ENCODE assay signal across 25 mouse cellular contexts in the genomic region with DNA sequence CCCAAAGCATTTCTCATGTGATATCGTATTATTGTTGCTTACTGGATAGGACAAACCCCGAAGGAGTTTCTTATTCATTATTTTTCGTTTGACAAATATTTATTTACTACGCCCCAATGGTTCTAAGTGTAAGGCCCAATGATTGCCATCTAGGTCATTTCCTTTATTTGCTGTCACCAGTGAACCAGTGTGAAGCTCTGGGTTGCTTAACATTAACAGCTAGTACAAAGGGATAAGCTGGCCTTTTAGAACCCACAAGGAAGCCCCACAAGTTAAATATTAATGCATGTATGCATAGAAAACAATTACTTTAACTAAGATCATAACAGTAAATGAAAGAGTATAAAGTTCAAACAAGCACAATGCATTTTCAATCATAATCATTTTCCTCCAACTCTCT.
"Had no signal": no experiment of that assay in that cellular context is flagged by ENCODE, and none has a peak within 500 bp of the region (broad histone marks: within the 10 kb centered on the region; RNA-seq: fewer than 3 reads in every experiment).

No protein-coding gene starts in this region.

- H3K36me3 ChIP-seq: heart, embryonic 10.5 days; heart, embryonic 13.5 days; heart, embryonic 15.5 days; hindbrain, embryonic 13.5 days; hindbrain, embryonic 15.5 days; kidney, embryonic 15.5 days; limb, embryonic 10.5 days; limb, embryonic 12.5 days had no signal

- ATAC-seq: hindbrain, postnatal 0 days had no signal

- DNase-seq: gastrocnemius, adult 2 months; gastrocnemius, postnatal 10 days; gastrocnemius, postnatal 25 days; heart, adult 18-20 months; heart, postnatal 14 days; heart, postnatal 36 days; kidney, adult 2 months; kidney, adult 9 months; kidney, postnatal 14 days; kidney, postnatal 36 days; liver had no signal

- H3K9me3 ChIP-seq: heart, embryonic 10.5 days; heart, embryonic 13.5 days; heart, embryonic 15.5 days; hindbrain, embryonic 13.5 days; hindbrain, embryonic 15.5 days; kidney, embryonic 15.5 days; limb, embryonic 10.5 days; limb, embryonic 12.5 days had no signal

- H3K4me2 ChIP-seq: heart, embryonic 13.5 days; heart, embryonic 15.5 days; hindbrain, embryonic 13.5 days; hindbrain, embryonic 15.5 days; kidney, embryonic 15.5 days; limb, embryonic 12.5 days; liver, embryonic 11.5 days had no signal

- H3K4me3 ChIP-seq: gastrocnemius, adult 2 months; heart, embryonic 10.5 days; heart, embryonic 13.5 days; heart, embryonic 15.5 days; hindbrain, embryonic 13.5 days; hindbrain, embryonic 15.5 days; kidney, embryonic 15.5 days; layer of hippocampus, adult 2 months; left cerebral cortex, adult 2 months; limb, embryonic 10.5 days; limb, embryonic 12.5 days had no signal

- H3K27ac ChIP-seq: gastrocnemius, adult 2 months; heart, embryonic 10.5 days; heart, embryonic 13.5 days; heart, embryonic 15.5 days; hindbrain, embryonic 13.5 days; hindbrain, embryonic 15.5 days; hindbrain, postnatal 0 days; kidney, embryonic 15.5 days; kidney, postnatal 0 days; layer of hippocampus, adult 2 months; left cerebral cortex, adult 2 months; limb, embryonic 10.5 days; limb, embryonic 12.5 days; liver, embryonic 14.5 days had no signal

- H3K4me1 ChIP-seq: heart, embryonic 10.5 days; limb, embryonic 10.5 days; limb, embryonic 12.5 days had no signal

- H3K9ac ChIP-seq: heart, embryonic 13.5 days; heart, embryonic 15.5 days; hindbrain, embryonic 13.5 days; hindbrain, embryonic 15.5 days; kidney, embryonic 15.5 days; limb, embryonic 12.5 days; liver, embryonic 14.5 days had no signal

- H3K27me3 ChIP-seq: heart, embryonic 13.5 days; heart, embryonic 15.5 days; hindbrain, embryonic 15.5 days had no signal
